Mouse (Mus musculus) kidney, adult 2 months (tissue): Measurements from ENCODE around the gene Mrpl36. TPM values are rescaled to one million over a fixed set of nuclear protein-coding genes. Genes with fewer than 3 reads are reported as not detected.

ENCODE experiments used
- DNase-seq: peaks from one replicate; pipeline ENCODE4 v3.0.0; 2021
- H3K27ac ChIP-seq: fragments of 200-500 bp; 2 replicates; pipeline ENCODE4 v1.5.1; 2012; ENCODE audit warnings: low read depth, low read length, control low read depth, inconsistent platforms; ENCODE audit not compliant: insufficient read depth
- H3K27me3 ChIP-seq: fragments of 200-500 bp; replicated peaks from 2 replicates; pipeline ENCODE4 v1.6.1; 2012; ENCODE audit warnings: mild to moderate bottlenecking, moderate library complexity, low read length, inconsistent platforms; ENCODE audit not compliant: control insufficient read depth, insufficient read depth
- H3K36me3 ChIP-seq: fragments of 200-500 bp; 2 replicates; pipeline ENCODE4 v1.6.1; 2012; ENCODE audit warnings: mild to moderate bottlenecking, moderate library complexity, low read length, inconsistent platforms; ENCODE audit not compliant: control insufficient read depth, insufficient read depth
- H3K4me1 ChIP-seq: fragments of 200-500 bp; 2 replicates; pipeline ENCODE4 v1.6.1; 2011; ENCODE audit warnings: low read length; ENCODE audit not compliant: control insufficient read depth, insufficient read depth
- H3K4me3 ChIP-seq: fragments of 200-500 bp; 2 replicates; pipeline ENCODE4 v1.5.1; 2011; ENCODE audit warnings: mild to moderate bottlenecking, low read depth, low read length, control low read depth; ENCODE audit not compliant: insufficient read depth
- CTCF ChIP-seq: fragments of 200-500 bp; conservative IDR thresholded peaks from 2 replicates; pipeline ENCODE4 v1.5.1; 2011; ENCODE audit warnings: low read depth, mild to moderate bottlenecking, control low read depth, low read length, moderate library complexity, mixed read lengths; ENCODE audit not compliant: insufficient read depth, insufficient read length
- POLR2A ChIP-seq: fragments of 200-500 bp; IDR thresholded peaks from one replicate; pipeline ENCODE4 v1.6.1; 2011; ENCODE audit warnings: low read depth, low read length, control low read depth
- WGBS: fragments of 180-500 bp; shearing (Covaris S2); methylation state at CpG from one replicate; pipeline ENCODE4 v1.1.7; 2018; 5-methylcytosine and 5-hydroxymethylcytosine counted together
- polyA plus RNA-seq: library from polyadenylated mRNA; depleted of rRNA; stranded (reverse); fragments of >200 nt; gene quantifications from 2 replicates; pipeline ENCODE4 v1.2.3, GENCODE M21; 2012

Mrpl36 gene
- polyA plus RNA-seq, 1 experiment: 95.0 TPM

GRCm38 (mm10) chr13:73299322-73299721 is 29.0 kb upstream of the Mrpl36 start:
- H3K4me3 ChIP-seq: no peak overlapping the region
- no peak for TF ChIP-seq CTCF
- no peaks in the 10 kb centered on the region for H3K27me3 ChIP-seq
- 93% methylated on average over 5 of the region's 5 CpGs for WGBS
- H3K36me3 ChIP-seq: no peaks in the 10 kb centered on the region
- DNase-seq: no peak
- H3K27ac ChIP-seq: no peak overlapping the region
- H3K4me1 ChIP-seq: no peaks in the 10 kb centered on the region

GRCm38 (mm10) chr13:73304729-73305128 is 23.6 kb upstream of the Mrpl36 start:
- 56% methylated on average over 6 of the region's 6 CpGs for WGBS
- H3K4me1 ChIP-seq: no peaks in the 10 kb centered on the region
- DNase-seq: no peak
- no peak overlapping the region for H3K4me3 ChIP-seq
- H3K36me3 ChIP-seq: no peaks in the 10 kb centered on the region
- no peaks in the 10 kb centered on the region for H3K27me3 ChIP-seq
- TF ChIP-seq POLR2A: no peak
- no peak for TF ChIP-seq CTCF
- no peak overlapping the region for H3K27ac ChIP-seq

GRCm38 (mm10) chr13:73305398-73306084 is 22.8 kb upstream of the Mrpl36 start:
- H3K27me3 ChIP-seq: no peaks in the 10 kb centered on the region
- peak; percentile 37 for DNase-seq
- no peak overlapping the region for H3K4me3 ChIP-seq
- TF ChIP-seq POLR2A (no peak), CTCF (no peak)
- H3K4me1 ChIP-seq: no peaks in the 10 kb centered on the region
- H3K27ac ChIP-seq: no peak overlapping the region
- 46% methylated on average over 8 of the region's 8 CpGs for WGBS
- H3K36me3 ChIP-seq: no peaks in the 10 kb centered on the region

- TF ChIP-seq POLR2A: no peak
- no peak for TF ChIP-seq CTCF
- 86% methylated on average over 4 of the region's 4 CpGs for WGBS
- Histone ChIP-seq H3K36me3 (no peaks in the 10 kb centered on the region), H3K4me1 (no peaks in the 10 kb centered on the region), H3K27ac (no peak overlapping the region), H3K27me3 (no peaks in the 10 kb centered on the region), H3K4me3 (no peak overlapping the region)
- no peak for DNase-seq
Measured at GRCm38 (mm10) chr13:73306085-73306410, 22.3 kb upstream of the Mrpl36 start.

GRCm38 (mm10) chr13:73306430-73306829 is 21.9 kb upstream of the Mrpl36 start:
- Histone ChIP-seq H3K27me3 (no peaks in the 10 kb centered on the region), H3K36me3 (no peaks in the 10 kb centered on the region), H3K4me3 (no peak overlapping the region), H3K27ac (no peak overlapping the region), H3K4me1 (no peaks in the 10 kb centered on the region)
- TF ChIP-seq POLR2A (no peak), CTCF (no peak)
- 89% methylated on average over 4 of the region's 4 CpGs for WGBS
- no peak for DNase-seq

- TF ChIP-seq CTCF (peak; percentile 76), POLR2A (no peak)
- WGBS: 11% methylated on average over 8 of the region's 8 CpGs
- H3K4me1 ChIP-seq: no peaks in the 10 kb centered on the region
- no peaks in the 10 kb centered on the region for H3K36me3 ChIP-seq
- DNase-seq: peak; percentile 56
- no peaks in the 10 kb centered on the region for H3K27me3 ChIP-seq
- H3K4me3 ChIP-seq: no peak overlapping the region
- no peak overlapping the region for H3K27ac ChIP-seq
Measured at GRCm38 (mm10) chr13:73310183-73310929, 18.0 kb upstream of the Mrpl36 start.

GRCm38 (mm10) chr13:73320048-73320447 is 8.3 kb upstream of the Mrpl36 start:
- no peak for TF ChIP-seq CTCF
- TF ChIP-seq POLR2A: no peak
- H3K4me3 ChIP-seq: no peak overlapping the region
- peaks cover 9% of the 10 kb centered on the region for H3K4me1 ChIP-seq
- H3K27ac ChIP-seq: no peak overlapping the region
- 71% methylated on average over 4 of the region's 4 CpGs for WGBS
- DNase-seq: peak; percentile 44
- H3K27me3 ChIP-seq: no peaks in the 10 kb centered on the region
- peaks cover 6% of the 10 kb centered on the region for H3K36me3 ChIP-seq

GRCm38 (mm10) chr13:73322626-73323025 is 5.7 kb upstream of the Mrpl36 start:
- H3K4me3 ChIP-seq: no peak overlapping the region
- no peak for DNase-seq
- WGBS: 89% methylated on average over 10 of the region's 10 CpGs
- no peaks in the 10 kb centered on the region for H3K27me3 ChIP-seq
- H3K36me3 ChIP-seq: peaks cover 4% of the 10 kb centered on the region; the same call in 1 of the 2 replicates
- H3K27ac ChIP-seq: no peak overlapping the region
- TF ChIP-seq CTCF: no peak
- TF ChIP-seq POLR2A: no peak
- peaks cover 9% of the 10 kb centered on the region for H3K4me1 ChIP-seq
